Mouse (Mus musculus) spleen, postnatal 36 days (tissue): Measurements from ENCODE around the gene Hnrnpa3.
"Not testable (repeated sequence)": the region's sequence is repeated elsewhere in the genome, so short reads cannot be mapped to it uniquely, and the experiment has no call there.

Experiments used
- DNase-seq, 2 experiments: peaks; one replicate each; pipeline ENCODE4 v3.0.0; 2022; ENCODE audit warnings: low spot score in 2 of 2, mixed read lengths in 1 of 2

Hnrnpa3 gene

GRCm38 (mm10) chr2:75658727-75659628 lies at the start of gene Hnrnpa3:
Gene Hnrnpa3, plus strand, starts transcription at chr2:75659261.
- peak; percentile 99 for DNase-seq

GRCm38 (mm10) chr2:75609971-75610370 lies 49.1 kb upstream of the Hnrnpa3 start:
- no peak for DNase-seq

- not testable (repeated sequence) for DNase-seq
Observed at GRCm38 (mm10) chr2:75610602-75611001, 48.5 kb upstream of the Hnrnpa3 start.

- no peak for DNase-seq
Observed at GRCm38 (mm10) chr2:75611041-75611805, 47.8 kb upstream of the Hnrnpa3 start.

- DNase-seq, result no peak
Observed at GRCm38 (mm10) chr2:75612006-75612405, 47.1 kb upstream of the Hnrnpa3 start.

- DNase-seq, result no peak
Observed at GRCm38 (mm10) chr2:75612981-75613567, 46.0 kb upstream of the Hnrnpa3 start.

GRCm38 (mm10) chr2:75614577-75614976 lies 44.5 kb upstream of the Hnrnpa3 start:
- DNase-seq, result no peak

GRCm38 (mm10) chr2:75616911-75617310 lies 42.1 kb upstream of the Hnrnpa3 start:
- DNase-seq, result no peak

- DNase-seq, result no peak
Observed at GRCm38 (mm10) chr2:75618712-75619111, 40.3 kb upstream of the Hnrnpa3 start.

- DNase-seq, result no peak
Observed at GRCm38 (mm10) chr2:75621873-75622654, 37.0 kb upstream of the Hnrnpa3 start.

- DNase-seq, result no peak
Observed at GRCm38 (mm10) chr2:75625086-75625485, 34.0 kb upstream of the Hnrnpa3 start.

GRCm38 (mm10) chr2:75626597-75627440 lies 32.2 kb upstream of the Hnrnpa3 start:
- DNase-seq, result no peak

GRCm38 (mm10) chr2:75628487-75628886 lies 30.6 kb upstream of the Hnrnpa3 start:
- no peak for DNase-seq

GRCm38 (mm10) chr2:75631421-75631820 lies 27.6 kb upstream of the Hnrnpa3 start:
- DNase-seq, result no peak

- DNase-seq, result no peak
Observed at GRCm38 (mm10) chr2:75632043-75632442, 27.0 kb upstream of the Hnrnpa3 start.

GRCm38 (mm10) chr2:75632721-75633181 lies 26.3 kb upstream of the Hnrnpa3 start:
- DNase-seq, result no peak

- no peak for DNase-seq
Observed at GRCm38 (mm10) chr2:75633381-75633780, 25.7 kb upstream of the Hnrnpa3 start.

GRCm38 (mm10) chr2:75633784-75634183 lies 25.3 kb upstream of the Hnrnpa3 start:
- DNase-seq, result no peak

- DNase-seq, result not testable (repeated sequence)
Observed at GRCm38 (mm10) chr2:75634431-75634830, 24.6 kb upstream of the Hnrnpa3 start.

- peak; percentile 35 to 44 for DNase-seq
Observed at GRCm38 (mm10) chr2:75636261-75637054, 22.6 kb upstream of the Hnrnpa3 start.
